Mouse (Mus musculus) olfactory bulb, adult 2 months (tissue): ENCODE measurements around the gene Rnf169.

Source experiments
- CTCF ChIP-seq: fragments of 200-500 bp; IDR thresholded peaks from 2 replicates; pipeline ENCODE4 v1.5.1; 2012; ENCODE audit warnings: low read depth, mild to moderate bottlenecking, low read length, moderate library complexity; ENCODE audit not compliant: insufficient read depth
- POLR2A ChIP-seq: fragments of 200-500 bp; IDR thresholded peaks from 2 replicates; pipeline ENCODE4 v1.6.1; 2012; ENCODE audit warnings: mild to moderate bottlenecking, low read depth, low read length, moderate library complexity; ENCODE audit not compliant: insufficient read depth

- TF ChIP-seq CTCF (no peak), POLR2A (no peak)
Observed at GRCm38 (mm10) chr7:100010711-100011110, 30.5 kb upstream of the Rnf169 start.
